Mouse (Mus musculus) cerebellum, postnatal 36 days (tissue): ENCODE data around the gene 5730596B20Rik.

Source experiments
- DNase-seq, 2 experiments: peaks; one replicate each; pipeline ENCODE4 v3.0.0; 2021 to 2022; ENCODE audit warnings: mixed read lengths in 2 of 2

Gene 5730596B20Rik

GRCm38 (mm10) chr6:52227470-52228222, 50.3 kb downstream of the 5730596B20Rik start:
- DNase-seq: no peak

- DNase-seq: no peak
Measured at GRCm38 (mm10) chr6:52228475-52229465, 51.5 kb downstream of the 5730596B20Rik start.

DNA sequence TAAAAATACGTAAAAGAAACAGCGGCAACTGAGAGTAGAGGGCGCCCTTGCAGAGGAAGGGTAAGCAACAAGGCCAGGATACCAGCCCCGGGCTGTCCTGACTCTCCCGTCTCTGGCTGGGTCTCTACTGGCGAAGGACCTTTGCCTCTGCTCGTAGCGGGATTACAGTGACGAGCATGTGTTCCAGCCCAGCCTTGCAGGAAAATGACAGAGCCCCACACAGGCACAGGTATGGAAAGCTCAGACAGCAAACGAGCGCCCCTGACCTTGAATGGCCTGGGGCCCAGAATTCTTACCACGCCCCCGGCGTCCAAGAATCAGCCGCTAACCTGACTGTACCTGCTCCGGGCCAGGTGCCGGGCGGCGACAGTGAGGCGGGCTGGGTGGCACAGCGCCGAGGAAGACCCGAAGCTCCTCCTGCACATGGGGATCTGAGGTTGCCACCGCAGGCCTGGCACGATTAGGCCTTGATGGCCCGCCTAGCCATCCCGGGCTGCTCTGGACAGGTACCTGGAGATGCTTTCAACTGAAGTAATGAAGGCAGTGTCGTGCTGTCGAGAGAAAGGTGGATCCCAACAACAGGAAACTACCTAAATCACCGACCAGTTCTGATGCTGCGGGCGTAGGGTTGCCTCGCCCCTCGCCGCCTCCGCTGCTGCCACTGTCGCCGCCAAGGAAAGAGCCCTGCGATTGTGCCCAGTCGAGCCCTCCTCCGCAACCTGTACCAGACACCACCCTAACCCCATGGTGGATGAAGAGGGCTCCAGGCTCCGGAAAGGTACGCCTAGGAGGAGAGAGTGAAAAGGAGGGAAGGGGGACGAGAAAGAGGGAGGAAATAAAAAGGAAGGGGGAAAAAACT, 52.5 kb downstream of the 5730596B20Rik start:
- no peak for DNase-seq
